Mouse (Mus musculus): ENCODE results near the gene Fignl1. TPM values are rescaled to one million over a fixed set of nuclear protein-coding genes. Genes with fewer than 3 reads are reported as not detected.

Fignl1 gene
- total and polyA plus RNA-seq, 3 experiments: 0.21 to 1.2 (median 0.30) TPM

DNA sequence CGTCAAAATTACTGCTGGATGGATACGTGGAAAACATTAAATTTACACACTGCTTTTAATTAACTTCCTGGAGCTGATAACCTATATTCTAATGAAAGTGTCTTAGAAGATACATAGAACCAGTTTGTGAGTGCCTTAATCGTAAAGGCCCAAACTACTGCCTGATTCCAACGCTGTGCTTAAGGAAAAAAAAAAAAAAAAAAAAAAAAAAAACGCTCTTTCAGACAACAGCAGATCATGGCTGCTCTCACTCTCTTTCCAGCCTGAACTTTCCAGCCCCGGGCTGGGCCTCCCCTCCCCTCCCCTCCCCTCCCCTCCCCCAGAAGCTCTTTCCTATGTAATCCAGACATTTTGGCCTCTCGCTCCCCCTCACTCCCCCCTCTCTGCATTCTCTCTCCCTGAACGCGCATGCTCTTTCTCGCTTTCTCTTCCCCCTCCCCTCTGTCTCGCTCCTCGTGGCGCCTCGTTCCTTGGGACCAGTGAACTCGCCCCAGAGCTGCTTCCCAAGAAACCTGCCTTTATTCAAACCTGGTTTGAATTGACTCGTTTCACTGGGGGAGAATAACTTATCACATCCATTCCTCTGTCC is 12.7 kb upstream of the Fignl1 start:
- H3K36me3 ChIP-seq (ENCODE audit: control insufficient read depth, insufficient read depth, low read length): no peaks in the 10 kb centered on the region
- H3K4me1 ChIP-seq (ENCODE audit: control insufficient read depth, insufficient read depth, low read length): peaks cover 8% of the 10 kb centered on the region
- intact Hi-C loops (cut with DNase I): loop anchor here (2.0 to 10.0 kb wide), 7 partner anchors 23 to 736 kb away; partner anchors contain the start of gene Grb10
- H3K4me3 ChIP-seq: no peak overlapping the region
- TF ChIP-seq POLR2A (IDR thresholded peaks at IDR 0.05; ENCODE audit: insufficient read depth, low read depth, low read length) (no peak), EP300 (IDR thresholded peaks at IDR 0.05; ENCODE audit: insufficient read depth, low read depth, low read length) (no peak), CTCF (IDR thresholded peaks at IDR 0.05) (no peak)
- no peaks in the 10 kb centered on the region for H3K27me3 ChIP-seq (ENCODE audit: control insufficient read depth, insufficient read depth, low read length)
- H3K9ac ChIP-seq (ENCODE audit: low read depth, low read length): no peak overlapping the region
- WGBS: 34% methylated on average over 16 of the region's 16 CpGs
- no peaks in the 10 kb centered on the region for H3K79me2 ChIP-seq (replicated peaks; ENCODE audit: control insufficient read depth, insufficient read depth, low read length)
- DNase-seq: no peak
- H3K27ac ChIP-seq: peak overlapping the region; percentile 28; the same call in 1 of the 2 replicates

DNA sequence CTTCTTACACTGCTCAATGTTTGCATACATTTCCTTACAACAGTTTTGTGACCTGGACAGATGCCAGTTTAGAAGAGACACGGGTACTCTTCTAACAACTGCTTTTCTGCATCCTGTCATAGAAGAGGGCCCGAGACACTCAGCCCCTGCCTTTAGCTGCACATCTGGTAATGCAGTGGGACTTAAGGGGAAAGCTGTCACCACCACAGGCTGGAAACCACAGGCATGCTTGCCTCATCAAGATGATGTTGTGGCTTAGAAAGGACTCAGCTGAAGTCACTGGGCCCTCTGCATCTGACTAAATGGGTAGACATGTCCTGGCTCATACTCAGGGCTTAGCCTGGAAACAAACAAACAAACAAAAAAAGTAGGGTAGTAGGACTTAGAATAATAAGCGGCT is 12.0 kb upstream of the Fignl1 start:
- no peak overlapping the region; the same call in none of the 2 replicates for H3K27ac ChIP-seq
- no peak overlapping the region for H3K9ac ChIP-seq (ENCODE audit: low read depth, low read length)

DNA sequence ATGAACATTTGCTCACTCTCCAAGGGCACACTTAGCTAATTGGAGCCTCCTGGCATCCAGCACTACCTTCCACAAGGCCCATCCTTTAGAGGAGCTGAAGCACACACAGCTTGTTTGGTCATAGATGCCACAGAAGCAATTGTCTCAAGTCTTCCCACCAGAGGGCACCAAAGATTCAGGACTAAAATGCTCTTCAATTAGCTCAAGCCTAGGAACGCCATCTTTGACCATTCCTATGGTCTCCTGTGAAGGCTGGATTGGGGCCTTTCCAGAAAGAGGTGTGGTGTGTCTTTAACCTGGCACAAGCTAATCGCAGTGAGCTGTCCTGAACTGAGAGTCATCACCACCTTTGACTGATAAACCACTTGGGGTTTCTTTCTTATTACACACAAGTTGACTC is 11.5 kb upstream of the Fignl1 start:
- no peaks in the 10 kb centered on the region for H3K27me3 ChIP-seq (ENCODE audit: control insufficient read depth, insufficient read depth, low read length)
- WGBS: 5% methylated on average over 2 of the region's 2 CpGs
- intact Hi-C loops (cut with DNase I): loop anchor here (1.0 to 10.0 kb wide), 8 partner anchors 25 to 737 kb away; partner anchors contain the start of gene Grb10
- no peak overlapping the region for H3K9ac ChIP-seq (ENCODE audit: low read depth, low read length)
- no peaks in the 10 kb centered on the region for H3K79me2 ChIP-seq (replicated peaks; ENCODE audit: control insufficient read depth, insufficient read depth, low read length)
- peak; percentile 69 to 75 for DNase-seq
- TF ChIP-seq EP300 (IDR thresholded peaks at IDR 0.05; ENCODE audit: insufficient read depth, low read depth, low read length) (0 out of 2 replicates have a peak, but pooled peaks have one; percentile 61), POLR2A (IDR thresholded peaks at IDR 0.05; ENCODE audit: insufficient read depth, low read depth, low read length) (no peak)
- no peak overlapping the region for H3K4me3 ChIP-seq
- H3K4me1 ChIP-seq (ENCODE audit: control insufficient read depth, insufficient read depth, low read length): peaks cover 8% of the 10 kb centered on the region
- no peaks in the 10 kb centered on the region for H3K36me3 ChIP-seq (ENCODE audit: control insufficient read depth, insufficient read depth, low read length)
- no peak overlapping the region for H3K27ac ChIP-seq

More for the DNA sequence above, 12.0 kb upstream of the Fignl1 start:
- intact Hi-C loops (cut with DNase I): loop anchor here (1.0 to 10.0 kb wide), 8 partner anchors 24 to 737 kb away; partner anchors contain the start of gene Grb10
- no peak overlapping the region for H3K4me3 ChIP-seq
- TF ChIP-seq EP300 (IDR thresholded peaks at IDR 0.05; ENCODE audit: insufficient read depth, low read depth, low read length): no peak
- TF ChIP-seq CTCF (IDR thresholded peaks at IDR 0.05): no peak
- no peak for TF ChIP-seq POLR2A (IDR thresholded peaks at IDR 0.05; ENCODE audit: insufficient read depth, low read depth, low read length)
- 54% methylated on average over 3 of the region's 3 CpGs for WGBS
- no peaks in the 10 kb centered on the region for H3K36me3 ChIP-seq (ENCODE audit: control insufficient read depth, insufficient read depth, low read length)
- no peaks in the 10 kb centered on the region for H3K27me3 ChIP-seq (ENCODE audit: control insufficient read depth, insufficient read depth, low read length)
- no peaks in the 10 kb centered on the region for H3K79me2 ChIP-seq (replicated peaks; ENCODE audit: control insufficient read depth, insufficient read depth, low read length)
- H3K4me1 ChIP-seq (ENCODE audit: control insufficient read depth, insufficient read depth, low read length): peaks cover 8% of the 10 kb centered on the region
- DNase-seq: no peak

DNA sequence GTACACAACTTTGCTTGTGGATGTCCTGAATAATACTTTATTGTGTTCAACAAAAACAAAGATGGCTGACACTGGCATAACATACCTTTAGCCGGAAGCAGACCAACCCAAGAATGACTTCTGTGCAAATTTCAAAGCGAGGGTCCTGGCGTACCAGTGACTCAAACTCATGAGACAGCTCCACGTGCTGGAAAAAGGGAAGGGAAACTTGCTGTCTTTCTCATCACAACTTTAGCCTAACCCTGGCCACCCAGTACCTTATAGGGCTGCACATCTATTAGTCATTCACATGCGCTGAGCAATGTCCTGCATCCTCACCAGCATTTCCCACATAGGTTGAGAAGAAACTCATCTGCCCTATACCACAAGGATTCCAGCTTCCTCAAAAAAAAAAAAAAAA is 10.4 kb upstream of the Fignl1 start:
- DNase-seq: no peak
- Histone ChIP-seq H3K27me3 (ENCODE audit: control insufficient read depth, insufficient read depth, low read length) (no peaks in the 10 kb centered on the region), H3K79me2 (replicated peaks; ENCODE audit: control insufficient read depth, insufficient read depth, low read length) (no peaks in the 10 kb centered on the region), H3K4me1 (ENCODE audit: control insufficient read depth, insufficient read depth, low read length) (peaks cover 5% of the 10 kb centered on the region), H3K36me3 (ENCODE audit: control insufficient read depth, insufficient read depth, low read length) (no peaks in the 10 kb centered on the region), H3K9ac (ENCODE audit: low read depth, low read length) (no peak overlapping the region), H3K4me3 (no peak overlapping the region), H3K27ac (no peak overlapping the region)
- WGBS: 90% methylated on average over 5 of the region's 5 CpGs
- TF ChIP-seq CTCF (IDR thresholded peaks at IDR 0.05) (no peak), EP300 (IDR thresholded peaks at IDR 0.05; ENCODE audit: insufficient read depth, low read depth, low read length) (no peak), POLR2A (IDR thresholded peaks at IDR 0.05; ENCODE audit: insufficient read depth, low read depth, low read length) (no peak)
- intact Hi-C loops (cut with DNase I): no loop called here

DNA sequence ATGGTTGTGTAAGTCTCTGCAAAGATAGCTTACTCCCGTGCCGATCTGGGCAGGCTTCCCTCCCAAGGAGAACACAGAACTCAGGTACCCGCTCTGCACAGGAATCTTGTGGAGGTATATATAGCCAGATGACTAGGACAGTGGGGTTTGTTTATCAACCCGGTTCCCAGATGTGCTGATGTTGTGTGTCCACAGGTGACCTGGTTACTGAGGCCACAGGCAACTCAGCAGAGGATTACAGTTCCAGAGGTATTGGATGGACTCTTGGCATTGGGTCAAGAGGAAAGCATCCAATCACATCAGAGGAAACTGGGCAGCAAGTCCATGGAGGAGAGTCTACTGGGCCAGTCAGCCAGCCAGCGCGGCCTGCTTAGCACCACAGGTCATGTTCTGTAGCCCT is 10.0 kb upstream of the Fignl1 start:
- DNase-seq: no peak
- Histone ChIP-seq H3K4me1 (ENCODE audit: control insufficient read depth, insufficient read depth, low read length) (peaks cover 3% of the 10 kb centered on the region), H3K9ac (ENCODE audit: low read depth, low read length) (no peak overlapping the region), H3K79me2 (replicated peaks; ENCODE audit: control insufficient read depth, insufficient read depth, low read length) (no peaks in the 10 kb centered on the region), H3K36me3 (ENCODE audit: control insufficient read depth, insufficient read depth, low read length) (no peaks in the 10 kb centered on the region), H3K4me3 (no peak overlapping the region), H3K27me3 (ENCODE audit: control insufficient read depth, insufficient read depth, low read length) (no peaks in the 10 kb centered on the region), H3K27ac (no peak overlapping the region)
- WGBS: 81% methylated on average over 6 of the region's 6 CpGs
- intact Hi-C loops (cut with DNase I): no loop called here
- TF ChIP-seq POLR2A (IDR thresholded peaks at IDR 0.05; ENCODE audit: insufficient read depth, low read depth, low read length): no peak
- no peak for TF ChIP-seq CTCF (IDR thresholded peaks at IDR 0.05)
- no peak for TF ChIP-seq EP300 (IDR thresholded peaks at IDR 0.05; ENCODE audit: insufficient read depth, low read depth, low read length)

DNA sequence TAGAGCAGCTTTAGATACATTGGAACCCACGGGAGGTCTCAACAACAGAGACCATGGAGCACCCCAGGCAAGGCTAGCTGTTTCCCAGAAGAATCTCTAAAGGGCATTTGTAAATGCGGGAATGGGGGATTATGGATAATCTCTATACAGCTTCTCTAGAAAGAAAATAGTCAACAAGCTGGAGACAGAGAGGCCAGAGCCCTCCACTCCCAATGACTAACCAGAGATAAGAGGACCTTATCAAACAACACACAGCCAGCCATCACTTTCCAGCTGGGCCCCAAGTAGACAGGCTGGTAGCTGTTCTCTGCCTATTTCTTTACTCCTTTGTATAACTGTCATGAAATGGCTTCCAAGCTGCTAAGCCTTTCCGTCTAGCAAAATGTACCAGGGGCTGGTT is 7.0 kb upstream of the Fignl1 start:
- Histone ChIP-seq H3K27ac (no peak overlapping the region), H3K4me1 (ENCODE audit: control insufficient read depth, insufficient read depth, low read length) (peaks cover 2% of the 10 kb centered on the region; the same call in 1 of the 2 replicates), H3K36me3 (ENCODE audit: control insufficient read depth, insufficient read depth, low read length) (no peaks in the 10 kb centered on the region), H3K27me3 (ENCODE audit: control insufficient read depth, insufficient read depth, low read length) (no peaks in the 10 kb centered on the region), H3K9ac (ENCODE audit: low read depth, low read length) (no peak overlapping the region), H3K4me3 (no peak overlapping the region), H3K79me2 (replicated peaks; ENCODE audit: control insufficient read depth, insufficient read depth, low read length) (no peaks in the 10 kb centered on the region)
- intact Hi-C loops (cut with DNase I): no loop called here
- no peak for TF ChIP-seq CTCF (IDR thresholded peaks at IDR 0.05)
- TF ChIP-seq POLR2A (IDR thresholded peaks at IDR 0.05; ENCODE audit: insufficient read depth, low read depth, low read length): no peak
- TF ChIP-seq EP300 (IDR thresholded peaks at IDR 0.05; ENCODE audit: insufficient read depth, low read depth, low read length): no peak
- DNase-seq: no peak
- 67% methylated on average over 3 of the region's 3 CpGs for WGBS
